Comparison of ENCODE assay signal across 15 mouse cellular contexts in genomic region chr5:64595751-64596344, GRCm38 (mm10).
DNase-seq lines count a peak whose midpoint lies in the region; ATAC-seq lines count a peak whose summit lies in the region.
"Had no signal": no experiment of that assay in that cellular context is flagged by ENCODE, and none has a peak within 500 bp of the region (broad histone marks: within the 10 kb centered on the region; RNA-seq: fewer than 3 reads in every experiment).

No protein-coding gene starts in this region.

- peak overlapping the region; percentile 40; the same call in 1 of the 2 replicates for H3K27ac ChIP-seq in hindbrain, embryonic 12.5 days
- H3K27ac ChIP-seq in hindbrain, embryonic 11.5 days (ENCODE audit: low read depth, low read length) = no peak overlapping the region
- H3K27ac ChIP-seq in embryonic facial prominence, embryonic 11.5 days (replicated peaks; ENCODE audit: low read depth, low read length) = peak overlapping the region; percentile 47
- H3K27ac ChIP-seq in limb, embryonic 10.5 days = peak overlapping the region; percentile 85
- H3K27ac ChIP-seq: hindbrain, embryonic 14.5 days; midbrain, embryonic 15.5 days had no signal

- no peak for ATAC-seq in hindbrain, embryonic 12.5 days (ENCODE audit: low FRiP score)
- ATAC-seq in hindbrain, embryonic 11.5 days (ENCODE audit: low FRiP score) = no peak
- ATAC-seq in embryonic facial prominence, embryonic 11.5 days (replicated peaks; ENCODE audit: insufficient number of reproducible peaks, low FRiP score, low TSS enrichment, low read depth) = no peak
- ATAC-seq in monocyte, adult 5-6 weeks (replicated peaks; ENCODE audit: insufficient number of reproducible peaks, low FRiP score, low TSS enrichment, poor library complexity, severe bottlenecking) = no peak

- H3K36me3 ChIP-seq in hindbrain, embryonic 12.5 days = no peaks in the 10 kb centered on the region
- no peaks in the 10 kb centered on the region for H3K36me3 ChIP-seq in hindbrain, embryonic 11.5 days (ENCODE audit: control insufficient read depth, insufficient read depth, low read length)
- no peaks in the 10 kb centered on the region for H3K36me3 ChIP-seq in embryonic facial prominence, embryonic 11.5 days (replicated peaks; ENCODE audit: control insufficient read depth, insufficient read depth, low read depth, low read length)
- H3K36me3 ChIP-seq in limb, embryonic 10.5 days = no peaks in the 10 kb centered on the region
- H3K36me3 ChIP-seq: midbrain, embryonic 15.5 days had no signal

- peak; percentile 41 for DNase-seq in embryo, embryonic 10 days (ENCODE audit: low spot score)
- no peak for DNase-seq in embryo, embryonic 9.5 days (ENCODE audit: extremely low spot score)
- no peak for DNase-seq in hindbrain, embryonic 11.5 days (ENCODE audit: low spot score)
- DNase-seq in embryonic facial prominence, embryonic 11.5 days (ENCODE audit: low spot score) = peak; percentile 83
- peak; percentile 64 for DNase-seq in limb, embryonic 10.5 days (ENCODE audit: low spot score)
- no peak for DNase-seq in adrenal gland, adult 8-10 months
- DNase-seq: adrenal gland, postnatal 36 days; cerebellum, adult 11-12 months; kidney, postnatal 10 days; lung, postnatal 14 days had no signal

- 63% methylated on average over 17 of the region's 17 CpGs for WGBS in hindbrain, embryonic 12.5 days
- WGBS in hindbrain, embryonic 11.5 days = 62% methylated on average over 17 of the region's 17 CpGs
- 20% methylated on average over 17 of the region's 17 CpGs for WGBS in embryonic facial prominence, embryonic 11.5 days
- 19% methylated on average over 17 of the region's 17 CpGs for WGBS in limb, embryonic 10.5 days

- H3K27me3 ChIP-seq in hindbrain, embryonic 12.5 days = no peaks in the 10 kb centered on the region
- no peaks in the 10 kb centered on the region for H3K27me3 ChIP-seq in hindbrain, embryonic 11.5 days (ENCODE audit: control insufficient read depth, insufficient read depth, low read length)
- H3K27me3 ChIP-seq in embryonic facial prominence, embryonic 11.5 days (ENCODE audit: control insufficient read depth, insufficient read depth, low read length) = no peaks in the 10 kb centered on the region
- H3K27me3 ChIP-seq in limb, embryonic 10.5 days (ENCODE audit: low read depth, poor library complexity, severe bottlenecking) = no peaks in the 10 kb centered on the region
- H3K27me3 ChIP-seq: midbrain, embryonic 15.5 days had no signal

- H3K9ac ChIP-seq in hindbrain, embryonic 12.5 days = no peak overlapping the region
- no peak overlapping the region for H3K9ac ChIP-seq in hindbrain, embryonic 11.5 days (ENCODE audit: low read depth, low read length)
- no peak overlapping the region for H3K9ac ChIP-seq in embryonic facial prominence, embryonic 11.5 days (replicated peaks; ENCODE audit: low read length)
- H3K9ac ChIP-seq: hindbrain, embryonic 14.5 days; midbrain, embryonic 15.5 days had no signal

- peaks cover 35% of the 10 kb centered on the region for H3K4me1 ChIP-seq in hindbrain, embryonic 12.5 days
- peaks cover 2% of the 10 kb centered on the region for H3K4me1 ChIP-seq in hindbrain, embryonic 11.5 days (replicated peaks; ENCODE audit: control insufficient read depth, insufficient read depth, low read length)
- peaks cover 2% of the 10 kb centered on the region; the same call in 1 of the 2 replicates for H3K4me1 ChIP-seq in embryonic facial prominence, embryonic 11.5 days (ENCODE audit: control insufficient read depth, insufficient read depth, low read length)
- H3K4me1 ChIP-seq in limb, embryonic 10.5 days = peaks cover 79% of the 10 kb centered on the region

- no peak overlapping the region for H3K4me2 ChIP-seq in hindbrain, embryonic 12.5 days (replicated peaks)
- no peak overlapping the region for H3K4me2 ChIP-seq in hindbrain, embryonic 11.5 days (replicated peaks; ENCODE audit: low read depth, low read length)
- H3K4me2 ChIP-seq in embryonic facial prominence, embryonic 11.5 days (ENCODE audit: low read depth, low read length) = no peak overlapping the region
- H3K4me2 ChIP-seq: hindbrain, embryonic 14.5 days; liver, embryonic 11.5 days; midbrain, embryonic 15.5 days had no signal

- H3K9me3 ChIP-seq in hindbrain, embryonic 12.5 days (replicated peaks) = no peaks in the 10 kb centered on the region
- no peaks in the 10 kb centered on the region for H3K9me3 ChIP-seq in hindbrain, embryonic 11.5 days (ENCODE audit: control insufficient read depth, low read length)
- no peaks in the 10 kb centered on the region for H3K9me3 ChIP-seq in embryonic facial prominence, embryonic 11.5 days (replicated peaks; ENCODE audit: control insufficient read depth, low read length)
- no peaks in the 10 kb centered on the region for H3K9me3 ChIP-seq in limb, embryonic 10.5 days (replicated peaks)
- H3K9me3 ChIP-seq: midbrain, embryonic 15.5 days had no signal

- no peak overlapping the region for H3K4me3 ChIP-seq in hindbrain, embryonic 12.5 days
- H3K4me3 ChIP-seq in hindbrain, embryonic 11.5 days (ENCODE audit: low read depth, low read length) = no peak overlapping the region
- H3K4me3 ChIP-seq in embryonic facial prominence, embryonic 11.5 days (ENCODE audit: low read depth, low read length) = no peak overlapping the region
- peak overlapping the region; percentile 8; the same call in 1 of the 2 replicates for H3K4me3 ChIP-seq in limb, embryonic 10.5 days
- H3K4me3 ChIP-seq: midbrain, embryonic 15.5 days had no signal

Comparison
In these comparisons a context has a peak if more than half of its experiments do, and no peak if none do; other contexts are left out.
1. DNase-seq: peak in embryo, embryonic 10 days (single experiment), embryonic facial prominence, embryonic 11.5 days (single experiment) and limb, embryonic 10.5 days (single experiment); none in embryo, embryonic 9.5 days (single experiment), hindbrain, embryonic 11.5 days (single experiment) and adrenal gland, adult 8-10 months (single experiment).